Mouse (Mus musculus): ENCODE data around the gene Fanca.
A peak's percentile ranks its signal among the peaks of the same experiment; 100 is the strongest.
"Not testable (repeated sequence)": the region's sequence is repeated elsewhere in the genome, so short reads cannot be mapped to it uniquely, and the experiment has no call there.

The Fanca gene

GRCm38 (mm10) chr8:123329961-123330360, 11.6 kb upstream of the Fanca start:
- DNase-seq = no peak

DNA sequence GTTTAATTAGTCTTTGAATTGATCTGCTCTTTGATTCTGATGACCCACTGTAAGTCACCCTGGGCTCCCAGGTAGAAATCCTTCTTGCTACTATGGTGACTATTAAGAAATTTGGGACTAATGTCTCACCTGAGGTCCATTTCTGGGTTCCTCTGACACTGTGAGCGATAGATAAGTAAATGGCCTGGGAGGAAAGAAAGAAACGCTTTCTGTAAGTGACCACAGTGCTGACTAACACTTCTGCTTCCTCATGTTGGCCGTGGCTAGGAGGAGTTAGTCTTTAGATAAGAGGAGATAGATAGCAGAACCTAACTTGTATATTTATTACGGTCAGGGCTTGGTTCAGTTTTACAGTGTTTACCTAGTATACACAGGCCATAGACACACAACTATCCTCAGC, 11.0 kb upstream of the Fanca start:
- no peak for DNase-seq

- DNase-seq = no peak
Measured at GRCm38 (mm10) chr8:123328552-123328951, 10.2 kb upstream of the Fanca start.

DNA sequence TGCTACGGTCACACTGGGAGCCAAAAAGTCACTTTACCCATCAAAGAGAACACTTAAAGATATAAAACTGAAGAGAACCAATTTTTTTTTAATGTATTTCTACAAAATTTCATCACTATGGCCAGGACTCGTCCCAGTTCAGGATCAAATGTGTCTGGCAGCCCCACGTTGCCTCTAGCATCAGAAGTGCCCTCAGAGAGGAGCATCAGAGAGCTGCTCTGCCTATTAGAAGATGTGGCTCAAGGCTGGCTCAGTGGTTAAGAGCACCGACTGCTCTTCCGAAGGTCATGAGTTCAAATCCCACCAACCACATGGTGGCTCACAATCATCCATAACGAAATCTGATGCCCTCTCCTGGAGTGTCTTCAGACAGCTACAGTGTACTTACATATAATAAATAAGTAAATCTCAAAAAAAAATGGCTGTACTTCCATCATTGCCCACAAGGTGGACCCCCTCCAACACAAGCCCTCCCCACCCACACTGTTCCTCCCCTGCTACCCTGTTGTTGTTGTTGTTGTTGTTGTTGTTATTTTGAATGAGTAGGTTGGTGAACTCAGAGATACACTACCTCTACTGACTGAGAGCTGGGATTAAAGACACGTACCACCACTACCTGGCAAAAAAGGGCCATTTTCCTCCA, 1.3 kb upstream of the Fanca start:
- peak; percentile 59 for DNase-seq

DNA sequence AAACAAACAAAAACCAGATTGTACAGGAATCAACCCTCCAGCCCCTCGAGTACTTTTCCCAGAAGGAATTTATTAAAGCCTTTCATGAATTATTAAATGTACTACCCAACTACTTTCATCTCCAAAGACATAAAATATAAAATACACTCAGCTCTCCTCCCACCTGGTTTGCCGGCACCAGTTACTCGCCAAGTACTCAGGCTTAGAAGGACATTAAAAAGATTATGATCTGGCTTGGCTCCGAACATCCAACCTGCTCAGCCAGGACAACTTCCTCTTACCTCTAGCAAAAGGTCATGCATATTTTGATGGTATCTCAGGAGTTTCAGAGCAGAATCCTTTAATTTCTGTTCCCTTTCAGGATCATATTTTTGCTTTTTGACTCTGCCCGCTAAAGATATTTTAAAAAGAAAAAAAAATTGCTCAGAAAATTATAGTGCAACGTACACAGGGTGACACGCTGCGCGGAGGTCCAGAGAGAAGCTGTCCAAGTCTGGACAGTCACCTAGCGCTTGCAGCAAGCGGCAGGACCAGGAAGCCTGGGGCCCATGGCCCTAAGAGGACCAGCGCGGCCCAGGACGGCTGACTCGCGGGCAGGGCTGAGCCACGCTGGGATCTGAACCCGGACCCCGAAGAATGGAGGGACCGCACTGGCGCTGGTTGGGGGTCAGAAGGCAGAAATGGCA, 452 bp downstream of the Fanca start:
- DNase-seq = no peak

DNA sequence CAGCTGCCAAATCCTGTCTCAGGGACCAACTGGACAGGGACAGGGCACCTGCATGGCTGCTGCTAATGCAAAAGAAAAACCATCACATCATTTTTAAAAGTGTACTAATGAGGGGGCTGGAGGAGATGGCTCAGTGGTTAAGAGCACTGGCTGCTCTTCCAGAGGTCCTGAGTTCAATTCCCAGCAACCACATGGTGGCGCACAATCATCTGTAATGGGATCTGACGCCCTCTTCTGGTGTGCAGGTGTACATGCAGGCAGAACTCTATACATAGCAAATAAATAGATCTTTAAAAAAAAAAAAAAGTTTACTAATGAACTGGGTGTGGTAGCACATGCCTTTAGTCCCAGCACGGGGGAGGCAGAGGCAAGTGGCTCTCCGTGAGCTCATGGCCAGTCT, 9.6 kb downstream of the Fanca start:
- no peak for DNase-seq

- DNase-seq = no peak
Measured at GRCm38 (mm10) chr8:123298301-123298700, 20.1 kb downstream of the Fanca start.

DNA sequence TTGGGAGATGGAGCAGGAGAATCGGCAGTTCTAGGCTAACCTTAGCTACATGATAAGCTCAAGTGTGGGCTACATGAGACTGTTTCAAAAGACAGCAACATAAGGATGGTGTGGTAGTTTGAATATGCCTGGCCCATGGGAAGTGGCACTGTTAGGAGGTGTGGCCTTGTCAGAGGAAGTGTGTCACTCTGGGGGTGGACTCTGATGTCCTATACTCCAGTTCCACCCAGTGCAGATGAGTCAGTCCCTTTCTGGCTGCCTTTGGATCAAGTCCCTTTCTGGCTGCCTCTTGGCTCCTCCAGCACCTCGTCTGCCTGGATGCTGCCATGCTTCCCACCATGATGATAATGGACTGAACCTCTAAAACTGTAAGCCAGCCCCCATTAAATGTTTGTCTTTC, 25.6 kb downstream of the Fanca start:
- no peak for DNase-seq

- no peak for DNase-seq
Measured at GRCm38 (mm10) chr8:123292281-123292680, 26.1 kb downstream of the Fanca start.

DNA sequence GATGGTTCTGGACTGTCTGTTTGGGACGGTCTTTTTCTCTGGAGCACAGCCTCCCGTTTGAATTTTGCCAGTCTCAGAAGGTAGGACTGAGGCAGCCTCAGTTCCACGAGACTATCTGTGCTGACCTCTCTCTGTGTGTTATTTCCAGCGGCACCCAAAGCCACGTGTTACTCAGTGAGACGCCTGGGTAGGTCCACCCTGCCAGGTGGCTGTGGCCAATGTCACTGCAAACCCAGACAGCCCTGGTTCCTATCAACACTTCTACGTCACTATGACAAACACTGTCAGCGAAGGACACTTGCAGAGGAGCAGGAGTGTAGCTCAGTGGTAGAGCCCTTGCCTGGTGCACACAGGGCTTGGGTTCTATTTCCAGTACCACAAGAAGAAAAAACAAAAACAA, 26.7 kb downstream of the Fanca start:
- no peak for DNase-seq

GRCm38 (mm10) chr8:123290679-123291078, 27.7 kb downstream of the Fanca start:
- no peak for DNase-seq

GRCm38 (mm10) chr8:123290166-123290565, 28.2 kb downstream of the Fanca start:
- peak; percentile 66 for DNase-seq

GRCm38 (mm10) chr8:123287362-123287761, 31.0 kb downstream of the Fanca start:
- DNase-seq = no peak

DNA sequence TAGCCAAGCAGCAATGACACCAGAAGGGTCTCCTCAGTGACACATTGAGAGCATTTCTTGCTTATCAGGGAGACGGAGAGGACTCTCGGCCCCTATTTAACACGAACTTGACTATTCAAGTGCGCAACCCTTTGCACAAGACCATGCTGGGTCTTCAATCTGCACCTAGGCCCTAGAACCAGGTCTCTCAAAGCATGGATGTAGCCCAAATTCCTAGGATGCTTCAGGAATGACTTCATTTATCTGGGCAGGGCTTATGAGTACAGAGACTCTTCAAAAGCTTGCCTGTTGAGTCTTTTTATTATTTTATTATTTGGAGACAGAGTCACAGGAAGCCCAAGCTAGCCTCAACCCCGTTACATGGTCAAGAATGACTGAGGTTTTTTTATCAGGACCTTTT, 33.9 kb downstream of the Fanca start:
- no peak for DNase-seq

GRCm38 (mm10) chr8:123283991-123284390, 34.4 kb downstream of the Fanca start:
- no peak for DNase-seq

DNA sequence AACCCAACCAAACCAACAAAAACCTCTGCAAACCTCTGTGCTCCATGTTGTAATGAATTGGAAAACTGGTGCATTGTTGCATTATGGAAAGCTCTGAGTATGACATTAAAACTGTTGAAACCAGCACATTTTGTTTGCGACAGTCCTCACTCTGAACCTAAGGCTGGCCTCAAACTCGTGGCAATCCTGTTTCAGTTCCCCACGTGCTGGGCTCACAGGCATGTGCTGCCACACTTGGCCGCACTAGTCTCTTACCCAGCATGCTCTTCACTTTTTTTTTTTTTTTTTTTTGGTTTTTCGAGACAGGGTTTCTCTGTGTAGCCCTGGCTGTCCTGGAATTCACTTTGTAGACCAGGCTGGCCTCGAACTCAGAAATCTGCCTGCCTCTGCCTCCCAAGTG, 35.4 kb downstream of the Fanca start:
- DNase-seq = not testable (repeated sequence)

DNA sequence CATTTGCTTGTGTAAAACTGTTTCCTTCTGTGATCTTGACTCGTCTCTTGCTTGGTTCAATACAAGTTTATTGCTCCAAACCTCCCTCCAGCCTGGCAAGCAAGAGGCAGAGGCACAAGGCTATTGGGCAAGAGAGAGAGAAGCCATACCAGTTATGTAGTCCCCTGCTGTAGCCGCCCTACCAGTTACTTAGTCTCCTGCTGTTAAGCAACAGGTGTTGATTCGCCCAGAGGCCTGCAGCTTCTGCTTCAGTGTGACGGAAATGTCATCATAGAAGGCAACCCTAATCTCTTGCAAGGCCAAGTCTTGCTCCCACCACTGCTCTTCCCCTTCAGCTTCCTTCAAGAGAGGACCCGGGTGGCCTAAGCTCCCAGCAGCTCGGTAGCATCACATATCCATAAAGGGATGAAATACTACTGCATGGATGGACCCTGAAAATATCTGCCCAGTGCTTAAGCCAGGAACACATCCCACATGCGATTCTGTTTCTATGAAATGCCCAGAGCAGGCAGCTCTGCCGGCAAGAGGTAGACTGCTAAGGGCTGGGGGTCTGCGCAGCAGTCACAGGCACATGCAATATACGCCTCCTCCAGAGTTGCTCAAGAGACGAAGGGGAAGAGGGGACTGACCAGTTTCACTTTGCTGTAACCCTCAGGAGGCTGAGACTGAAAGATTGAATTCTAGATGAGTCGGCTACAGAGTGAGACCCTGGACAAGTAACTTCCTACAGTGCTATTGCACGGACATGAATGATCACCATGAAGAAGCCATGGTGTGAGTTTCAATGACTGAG, 37.9 kb downstream of the Fanca start:
- DNase-seq = no peak

DNA sequence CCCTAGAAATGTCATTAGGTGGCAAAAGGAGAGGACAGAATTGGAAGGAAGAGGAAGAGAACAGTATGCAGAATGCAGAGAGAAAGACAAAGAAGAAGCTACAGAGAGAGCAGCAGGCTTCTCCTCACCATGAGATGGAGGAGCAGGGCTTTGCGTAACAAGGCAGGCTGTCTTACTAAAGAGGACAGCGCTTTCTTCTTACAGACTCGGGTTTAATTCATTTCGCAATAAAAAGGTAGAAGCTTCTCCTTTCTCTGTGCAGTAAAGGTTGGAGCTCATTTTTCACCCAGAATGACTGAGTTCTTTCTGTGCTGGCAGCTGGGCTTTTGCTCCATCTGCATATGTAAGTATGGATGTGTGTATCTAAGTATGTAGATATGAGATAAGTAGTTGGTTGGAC, 38.5 kb downstream of the Fanca start:
- no peak for DNase-seq

- no peak for DNase-seq
Measured at GRCm38 (mm10) chr8:123278445-123278844, 39.9 kb downstream of the Fanca start.

- no peak for DNase-seq
Measured at GRCm38 (mm10) chr8:123275096-123275495, 43.3 kb downstream of the Fanca start.

DNA sequence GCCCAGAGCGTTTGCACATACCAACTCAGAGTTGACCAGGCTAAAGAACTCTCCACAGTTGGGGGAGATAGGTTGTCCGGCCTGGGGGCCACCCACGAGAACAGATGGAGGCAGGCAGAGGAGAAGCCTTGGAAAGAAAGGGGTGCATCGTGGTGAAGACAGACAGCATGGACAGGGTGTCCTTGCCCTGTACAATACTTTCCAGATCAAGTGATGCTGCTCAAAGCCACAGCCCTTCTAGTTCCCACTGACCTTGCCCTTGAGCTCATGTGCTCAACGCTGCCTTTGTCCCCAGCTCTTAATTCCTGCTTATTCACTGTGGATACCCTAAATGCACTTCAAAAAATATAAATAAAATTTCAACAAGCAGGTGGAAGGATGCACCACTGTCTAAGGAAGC, 43.9 kb downstream of the Fanca start:
- no peak for DNase-seq

DNA sequence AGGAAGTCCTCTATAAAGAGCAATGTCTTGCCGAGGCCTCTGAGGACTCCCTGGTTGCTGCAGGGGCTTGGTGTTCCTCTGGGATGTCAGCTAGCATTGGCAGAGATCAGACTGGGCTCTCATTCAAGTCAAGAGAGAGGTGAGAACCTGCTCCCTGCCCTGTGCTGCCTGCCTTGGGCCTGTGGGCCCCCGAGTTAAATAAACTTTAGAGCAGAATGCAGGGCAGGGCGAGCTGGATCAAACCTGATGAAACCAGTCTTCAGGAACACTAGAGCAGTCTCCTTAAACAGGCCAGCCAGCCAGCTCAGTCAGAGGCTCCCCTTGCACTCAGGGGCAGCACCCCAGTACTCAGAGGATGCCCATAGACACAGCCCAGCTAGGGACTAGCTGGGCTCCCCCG, 46.5 kb downstream of the Fanca start:
- DNase-seq = no peak

DNA sequence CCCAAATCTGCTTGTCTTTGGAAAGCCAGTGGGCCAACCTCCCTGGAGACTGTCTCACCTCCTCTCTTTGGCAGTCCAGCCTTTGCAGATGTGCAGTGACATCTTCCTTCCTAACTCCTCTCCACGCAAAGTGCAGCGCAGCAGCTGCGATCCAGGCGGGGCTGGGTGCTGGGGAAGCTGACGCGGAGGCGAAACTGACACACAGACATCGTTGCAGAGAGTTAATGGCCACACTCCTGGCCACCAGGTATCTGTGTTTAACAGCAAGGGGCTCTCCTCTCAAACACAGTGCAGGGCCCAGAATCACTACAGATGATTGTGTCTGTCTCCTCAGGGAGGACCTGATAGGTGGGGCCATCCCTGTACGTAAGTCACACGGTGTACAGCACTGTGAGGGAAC, 47.2 kb downstream of the Fanca start:
- no peak for DNase-seq
